Mouse (Mus musculus): ENCODE measurements around the gene Spsb1. TPM values are rescaled to one million over a fixed set of nuclear protein-coding genes. Genes with fewer than 3 reads are reported as not detected.

Spsb1 gene
- polyA plus RNA-seq, 1 experiment: 3.9 TPM

DNA sequence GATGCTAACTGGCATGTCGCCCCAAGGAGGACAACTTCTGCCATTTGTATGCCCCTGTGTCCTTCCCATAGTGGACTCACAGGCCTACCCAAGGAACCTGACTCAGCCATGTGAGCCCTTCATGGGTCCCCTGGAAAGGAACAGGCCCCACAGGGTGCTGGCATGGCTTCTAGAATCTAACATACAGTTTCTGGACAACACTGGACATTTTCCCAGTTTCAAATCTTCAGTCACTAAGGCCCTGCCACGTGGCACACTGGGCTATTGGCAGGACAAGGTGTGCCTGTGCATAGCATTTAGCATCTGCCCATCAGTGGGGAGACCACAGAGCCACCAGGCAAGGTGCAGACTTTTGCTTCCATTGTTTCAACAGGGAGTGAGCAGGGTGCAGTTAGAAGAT, 24.0 kb upstream of the Spsb1 start:
- no peak overlapping the region for H3K27ac ChIP-seq (ENCODE audit: control insufficient read depth, insufficient read depth, low read depth, low read length, poor library complexity)
- TF ChIP-seq POLR2A (IDR thresholded peaks at IDR 0.05; ENCODE audit: borderline replicate concordance, control insufficient read depth, low read depth, low read length) (no peak), CTCF (IDR thresholded peaks at IDR 0.05; ENCODE audit: control insufficient read depth, insufficient read depth, low read length) (no peak)
- H3K4me1 ChIP-seq (ENCODE audit: control insufficient read depth, insufficient read depth, low read length): peaks cover 2% of the 10 kb centered on the region; the same call in 1 of the 2 replicates
- H3K4me3 ChIP-seq (replicated peaks; ENCODE audit: control insufficient read depth, low read depth, low read length): no peak overlapping the region
- WGBS: 85% methylated on average over 2 of the region's 2 CpGs

DNA sequence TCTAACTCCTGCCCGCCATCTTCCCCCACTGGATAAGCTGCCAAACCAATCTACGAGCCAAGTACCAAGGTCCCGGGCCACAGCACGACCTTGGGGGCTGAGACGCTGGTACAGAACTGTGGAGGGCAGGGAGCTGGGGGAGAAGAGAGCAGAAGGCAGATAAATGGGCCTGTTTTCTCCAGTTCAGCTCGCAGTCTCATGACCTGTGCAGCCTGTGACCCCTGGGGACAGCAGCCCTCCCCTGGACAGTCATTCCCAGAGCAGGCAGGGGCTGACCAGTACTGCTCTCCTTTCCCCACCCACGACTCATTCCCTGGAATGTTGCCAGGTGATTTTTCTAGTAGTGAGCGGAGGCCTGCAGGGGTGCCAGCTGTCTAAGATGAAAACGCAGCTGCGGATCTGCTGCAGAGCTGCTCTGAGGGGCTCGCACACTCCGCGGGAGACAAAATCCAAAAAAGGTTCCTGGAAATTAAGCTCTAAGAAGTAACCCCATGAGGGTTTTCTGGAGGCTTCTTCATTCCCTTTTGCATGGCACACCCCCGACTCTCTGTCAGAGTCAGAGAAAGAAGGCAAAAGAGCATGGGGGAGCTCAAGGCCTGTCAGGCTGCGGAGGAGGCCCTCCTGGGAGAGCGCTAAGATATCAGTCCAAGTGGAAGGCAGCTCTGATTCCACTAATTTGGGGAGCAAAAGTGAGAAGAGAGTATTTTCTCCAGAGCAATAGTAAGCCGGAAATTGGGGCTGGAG, 23.1 kb upstream of the Spsb1 start:
- peaks cover 2% of the 10 kb centered on the region; the same call in 1 of the 2 replicates for H3K4me1 ChIP-seq (ENCODE audit: control insufficient read depth, insufficient read depth, low read length)
- 87% methylated on average over 17 of the region's 17 CpGs for WGBS
- no peak overlapping the region for H3K4me3 ChIP-seq (replicated peaks; ENCODE audit: control insufficient read depth, low read depth, low read length)
- H3K27ac ChIP-seq (ENCODE audit: control insufficient read depth, insufficient read depth, low read depth, low read length, poor library complexity): no peak overlapping the region
- no peak for TF ChIP-seq CTCF (IDR thresholded peaks at IDR 0.05; ENCODE audit: control insufficient read depth, insufficient read depth, low read length)
- TF ChIP-seq POLR2A (IDR thresholded peaks at IDR 0.05; ENCODE audit: borderline replicate concordance, control insufficient read depth, low read depth, low read length): no peak

DNA sequence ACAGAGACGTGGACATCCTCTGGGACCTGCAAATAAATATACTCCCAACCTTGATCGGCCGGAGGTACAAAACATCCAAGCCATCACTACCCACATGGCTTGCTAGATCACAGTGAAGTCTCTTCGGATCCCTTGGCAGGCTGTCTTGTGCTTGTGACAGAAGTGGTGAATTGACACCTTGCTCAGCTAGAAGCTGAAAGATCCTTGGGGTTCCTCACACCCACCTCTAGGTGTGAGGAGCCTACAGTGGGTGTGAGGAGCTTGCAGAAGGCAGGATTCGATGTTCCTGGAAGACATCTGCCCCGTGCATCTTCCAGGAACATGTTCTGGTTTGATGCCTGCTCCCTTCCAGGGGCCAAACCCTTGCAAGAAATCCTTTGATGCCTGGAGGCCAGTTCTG, 22.3 kb upstream of the Spsb1 start:
- 82% methylated on average over 6 of the region's 6 CpGs for WGBS
- no peak overlapping the region for H3K27ac ChIP-seq (ENCODE audit: control insufficient read depth, insufficient read depth, low read depth, low read length, poor library complexity)
- peaks cover 2% of the 10 kb centered on the region; the same call in 1 of the 2 replicates for H3K4me1 ChIP-seq (ENCODE audit: control insufficient read depth, insufficient read depth, low read length)
- H3K4me3 ChIP-seq (replicated peaks; ENCODE audit: control insufficient read depth, low read depth, low read length): no peak overlapping the region
- TF ChIP-seq POLR2A (IDR thresholded peaks at IDR 0.05; ENCODE audit: borderline replicate concordance, control insufficient read depth, low read depth, low read length): no peak
- TF ChIP-seq CTCF (IDR thresholded peaks at IDR 0.05; ENCODE audit: control insufficient read depth, insufficient read depth, low read length): no peak

DNA sequence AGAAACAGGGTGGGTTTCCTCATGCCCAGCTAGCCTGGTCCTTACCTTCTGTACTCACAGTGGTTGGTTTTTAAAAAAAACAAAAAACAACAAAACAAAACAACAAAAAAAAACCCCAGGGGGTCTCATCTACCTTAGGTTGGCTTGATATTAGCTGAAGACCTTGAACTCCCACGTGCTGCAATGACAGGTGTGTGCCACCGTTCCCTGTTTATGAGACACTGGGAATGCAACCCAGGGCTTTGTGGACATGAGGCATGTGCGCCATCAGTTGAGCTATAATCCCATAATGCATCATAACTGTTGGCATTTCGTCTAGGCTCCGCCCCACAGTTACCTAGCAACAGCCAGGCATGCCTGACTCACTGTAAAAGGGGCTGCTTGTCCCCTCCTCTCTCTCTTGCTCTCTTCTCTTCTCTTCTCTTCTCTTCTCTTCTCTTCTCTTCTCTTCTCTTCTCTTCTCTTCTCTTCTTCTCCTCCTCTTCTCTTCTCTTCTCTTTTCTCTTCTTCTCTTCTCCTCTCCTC, 20.9 kb upstream of the Spsb1 start:
- TF ChIP-seq CTCF (IDR thresholded peaks at IDR 0.05; ENCODE audit: control insufficient read depth, insufficient read depth, low read length): no peak
- TF ChIP-seq POLR2A (IDR thresholded peaks at IDR 0.05; ENCODE audit: borderline replicate concordance, control insufficient read depth, low read depth, low read length): no peak
- H3K27ac ChIP-seq (ENCODE audit: control insufficient read depth, insufficient read depth, low read depth, low read length, poor library complexity): no peak overlapping the region
- 70% methylated on average over 5 of the region's 5 CpGs for WGBS
- no peak overlapping the region for H3K4me3 ChIP-seq (replicated peaks; ENCODE audit: control insufficient read depth, low read depth, low read length)
- peaks cover 2% of the 10 kb centered on the region; the same call in 1 of the 2 replicates for H3K4me1 ChIP-seq (ENCODE audit: control insufficient read depth, insufficient read depth, low read length)

DNA sequence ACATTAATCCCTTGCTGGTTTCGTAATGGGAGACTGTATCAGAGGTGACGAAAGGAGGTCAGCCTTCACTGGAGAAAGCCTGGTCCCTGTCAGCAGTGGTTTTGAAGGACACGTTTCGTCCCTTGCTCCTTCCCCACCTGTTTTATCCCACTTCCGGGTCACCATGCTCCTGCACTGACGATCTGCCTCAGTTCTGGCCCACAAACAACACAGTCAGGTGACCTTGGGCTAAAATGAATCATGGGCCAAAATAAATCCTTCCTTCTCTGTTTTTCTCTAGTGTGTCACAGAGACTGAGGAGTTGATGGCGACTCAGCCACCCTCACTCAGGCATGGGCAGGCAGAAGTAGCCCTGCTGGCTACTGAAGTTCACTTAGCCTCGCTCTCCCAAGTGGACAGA, 20.4 kb upstream of the Spsb1 start:
- 63% methylated on average over 8 of the region's 8 CpGs for WGBS
- TF ChIP-seq CTCF (IDR thresholded peaks at IDR 0.05; ENCODE audit: control insufficient read depth, insufficient read depth, low read length) (no peak), POLR2A (IDR thresholded peaks at IDR 0.05; ENCODE audit: borderline replicate concordance, control insufficient read depth, low read depth, low read length) (no peak)
- H3K4me3 ChIP-seq (replicated peaks; ENCODE audit: control insufficient read depth, low read depth, low read length): no peak overlapping the region
- no peak overlapping the region for H3K27ac ChIP-seq (ENCODE audit: control insufficient read depth, insufficient read depth, low read depth, low read length, poor library complexity)
- peaks cover 2% of the 10 kb centered on the region; the same call in 1 of the 2 replicates for H3K4me1 ChIP-seq (ENCODE audit: control insufficient read depth, insufficient read depth, low read length)

DNA sequence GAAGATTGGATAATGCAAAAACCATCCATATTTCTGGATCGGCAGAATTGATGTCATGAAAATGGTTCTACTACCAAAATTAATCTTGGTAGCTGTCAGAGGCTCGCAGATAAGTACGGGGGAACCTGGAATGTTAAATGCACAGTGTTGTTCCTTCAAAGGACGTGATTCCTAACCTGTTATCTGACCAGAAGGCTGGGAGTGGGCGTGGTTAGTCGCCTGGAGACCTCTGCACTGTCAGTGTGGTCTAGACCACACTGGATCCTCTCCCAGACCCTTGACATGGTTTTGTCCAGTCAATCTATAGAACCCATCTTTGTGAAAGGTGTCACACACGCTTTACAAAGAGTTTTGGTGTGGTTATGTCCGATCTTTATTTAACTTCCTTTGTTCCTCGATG, 16.6 kb upstream of the Spsb1 start:
- Histone ChIP-seq H3K27ac (ENCODE audit: control insufficient read depth, insufficient read depth, low read depth, low read length, poor library complexity) (no peak overlapping the region), H3K4me3 (replicated peaks; ENCODE audit: control insufficient read depth, low read depth, low read length) (no peak overlapping the region), H3K4me1 (ENCODE audit: control insufficient read depth, insufficient read depth, low read length) (no peaks in the 10 kb centered on the region)
- TF ChIP-seq CTCF (IDR thresholded peaks at IDR 0.05; ENCODE audit: control insufficient read depth, insufficient read depth, low read length) (no peak), POLR2A (IDR thresholded peaks at IDR 0.05; ENCODE audit: borderline replicate concordance, control insufficient read depth, low read depth, low read length) (no peak)
- 60% methylated on average over 9 of the region's 9 CpGs for WGBS

DNA sequence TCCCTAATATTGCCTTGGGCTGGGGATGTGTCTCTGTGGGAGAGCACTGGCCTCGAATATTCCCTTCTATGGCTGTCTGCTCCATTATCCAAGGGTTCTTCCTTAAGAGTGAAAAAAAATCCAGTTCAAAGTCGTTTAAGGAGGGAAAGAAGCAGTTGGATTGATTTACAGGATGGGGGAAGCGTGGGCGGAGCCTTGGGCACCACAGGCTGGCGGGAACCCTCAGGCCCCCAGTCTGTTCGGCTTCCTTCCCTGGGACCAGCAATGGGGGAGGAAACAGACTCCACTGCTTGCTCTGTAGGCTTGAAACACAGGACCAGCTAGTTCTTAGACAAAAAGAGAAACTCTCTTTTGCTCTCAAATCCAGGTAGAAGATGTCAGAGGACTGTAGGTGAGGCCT, 13.7 kb upstream of the Spsb1 start:
- 20% methylated on average over 6 of the region's 6 CpGs for WGBS
- TF ChIP-seq POLR2A (IDR thresholded peaks at IDR 0.05; ENCODE audit: borderline replicate concordance, control insufficient read depth, low read depth, low read length) (no peak), CTCF (IDR thresholded peaks at IDR 0.05; ENCODE audit: control insufficient read depth, insufficient read depth, low read length) (no peak)
- no peak overlapping the region for H3K4me3 ChIP-seq (replicated peaks; ENCODE audit: control insufficient read depth, low read depth, low read length)

DNA sequence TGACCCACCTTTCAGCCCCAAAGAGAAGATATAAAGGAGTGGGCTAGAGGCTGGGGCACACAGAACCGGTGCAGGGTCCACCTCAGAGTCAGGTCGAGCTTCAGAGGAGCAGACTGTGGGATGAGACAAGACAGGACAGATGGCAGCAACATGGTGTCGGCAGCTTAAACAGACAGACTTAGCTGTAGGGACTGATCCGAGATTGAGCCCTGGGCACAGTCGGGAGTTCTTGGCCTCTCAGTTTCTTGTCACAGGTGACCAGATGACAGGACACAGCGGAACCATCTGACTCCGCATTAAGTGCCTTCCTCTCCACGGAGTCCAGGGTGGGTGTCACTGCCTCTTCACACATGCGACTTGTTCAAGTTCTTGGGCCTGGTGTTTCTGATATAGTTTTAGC, 12.1 kb upstream of the Spsb1 start:
- Histone ChIP-seq H3K4me3 (replicated peaks; ENCODE audit: control insufficient read depth, low read depth, low read length) (no peak overlapping the region), H3K4me1 (ENCODE audit: control insufficient read depth, insufficient read depth, low read length) (no peaks in the 10 kb centered on the region), H3K27ac (ENCODE audit: control insufficient read depth, insufficient read depth, low read depth, low read length, poor library complexity) (no peak overlapping the region)
- TF ChIP-seq POLR2A (IDR thresholded peaks at IDR 0.05; ENCODE audit: borderline replicate concordance, control insufficient read depth, low read depth, low read length) (no peak), CTCF (IDR thresholded peaks at IDR 0.05; ENCODE audit: control insufficient read depth, insufficient read depth, low read length) (no peak)
- 89% methylated on average over 9 of the region's 9 CpGs for WGBS

More for the DNA sequence above, 13.7 kb upstream of the Spsb1 start:
- no peak overlapping the region for H3K27ac ChIP-seq (ENCODE audit: control insufficient read depth, insufficient read depth, low read depth, low read length, poor library complexity)
- H3K4me1 ChIP-seq (ENCODE audit: control insufficient read depth, insufficient read depth, low read length): no peaks in the 10 kb centered on the region

Measured in bone marrow, adult 2 months (tissue).